Mouse (Mus musculus) embryonic facial prominence, embryonic 13.5 days (tissue): Measurements from ENCODE around the gene Prdx5. TPM values are rescaled to one million over a fixed set of nuclear protein-coding genes. Genes with fewer than 3 reads are reported as not detected.

Source experiments
- ATAC-seq: fragments of 200-750 bp; cut with Nextera tagmentation; 2 replicates; pipeline ENCODE4 v1.8.0; 2017; ENCODE audit warnings: low read depth; ENCODE audit not compliant: insufficient number of reproducible peaks, insufficient read depth, low FRiP score, low TSS enrichment
- H3K27ac ChIP-seq: fragments of 300-500 bp; sonication (generic); 2 replicates; pipeline ENCODE4 v1.5.1; 2015; ENCODE audit warnings: moderate library complexity, mild to moderate bottlenecking, inconsistent platforms
- H3K27me3 ChIP-seq: fragments of 300-500 bp; sonication (generic); 2 replicates; pipeline ENCODE4 v1.6.1; 2015; ENCODE audit warnings: mild to moderate bottlenecking, inconsistent platforms
- H3K36me3 ChIP-seq: fragments of 300-500 bp; sonication (generic); 2 replicates; pipeline ENCODE4 v1.6.1; 2015; ENCODE audit warnings: mild to moderate bottlenecking, inconsistent platforms
- H3K4me1 ChIP-seq: fragments of 300-500 bp; sonication (generic); 2 replicates; pipeline ENCODE4 v1.6.1; 2015; ENCODE audit warnings: inconsistent platforms
- H3K4me2 ChIP-seq: fragments of 300-500 bp; sonication (generic); 2 replicates; pipeline ENCODE4 v1.6.1; 2015; ENCODE audit warnings: moderate library complexity, mild to moderate bottlenecking, inconsistent platforms
- H3K4me3 ChIP-seq: fragments of 300-500 bp; sonication (generic); 2 replicates; pipeline ENCODE4 v1.5.1; 2015; ENCODE audit warnings: mild to moderate bottlenecking, inconsistent platforms
- H3K9ac ChIP-seq: fragments of 300-500 bp; sonication (generic); 2 replicates; pipeline ENCODE4 v1.6.1; 2015; ENCODE audit warnings: mild to moderate bottlenecking, inconsistent platforms
- H3K9me3 ChIP-seq: fragments of 300-500 bp; sonication (generic); 2 replicates; pipeline ENCODE4 v1.6.1; 2016; ENCODE audit warnings: inconsistent platforms
- WGBS: fragments of 180-500 bp; shearing (Covaris S2); methylation state at CpG from one replicate; pipeline ENCODE4 v1.1.7; 2015; ENCODE audit warnings: mixed read lengths; 5-methylcytosine and 5-hydroxymethylcytosine counted together
- polyA plus RNA-seq: library from polyadenylated mRNA; unstranded; fragments of >200 nt; fragmentation: Nextera tagmentation; extraction: Ambion mirVana; gene quantifications from 2 replicates; pipeline ENCODE4 v1.2.1, GENCODE M21; 2015

Gene Prdx5
- 239 and 251 TPM in 2 replicates for polyA plus RNA-seq

- H3K27me3 ChIP-seq: no peaks in the 10 kb centered on the region
- peak within 1 kb of the TSS; percentile 81 for H3K4me2 ChIP-seq
- peak within 1 kb of the TSS; percentile 68 for H3K4me3 ChIP-seq
- peak; percentile 89 for ATAC-seq
- H3K4me1 ChIP-seq: peaks cover 28% of the 10 kb centered on the region
- H3K27ac ChIP-seq: peak within 1 kb of the TSS; percentile 99
- under 1% methylated on average over 65 of the region's 65 CpGs for WGBS
- H3K9me3 ChIP-seq: no peaks in the 10 kb centered on the region
- peaks cover 65% of the 10 kb centered on the region for H3K36me3 ChIP-seq
- H3K9ac ChIP-seq: peak within 1 kb of the TSS; percentile 78
Measured at GRCm38 (mm10) chr19:6909507-6910289, at the start of gene Prdx5, which contains the start of gene Trmt112. Prdx5 (minus strand) TSS chr19:6910106. Trmt112 (plus strand) TSS chr19:6909698.

- Histone ChIP-seq H3K27ac (no peak overlapping the region), H3K4me2 (no peak overlapping the region), H3K27me3 (no peaks in the 10 kb centered on the region), H3K4me1 (peaks cover 14% of the 10 kb centered on the region), H3K9me3 (no peaks in the 10 kb centered on the region), H3K36me3 (peaks cover 75% of the 10 kb centered on the region), H3K9ac (no peak overlapping the region), H3K4me3 (no peak overlapping the region)
- no peak for ATAC-seq
- 83% methylated on average over 10 of the region's 10 CpGs for WGBS
Measured at GRCm38 (mm10) chr19:6956461-6956860, 46.6 kb upstream of the Prdx5 start.

- Histone ChIP-seq H3K9ac (no peak overlapping the region), H3K27me3 (no peaks in the 10 kb centered on the region), H3K27ac (no peak overlapping the region), H3K36me3 (peaks cover 66% of the 10 kb centered on the region), H3K4me1 (peaks cover 14% of the 10 kb centered on the region), H3K4me3 (no peak overlapping the region), H3K9me3 (no peaks in the 10 kb centered on the region), H3K4me2 (no peak overlapping the region)
- ATAC-seq: no peak
- WGBS: 83% methylated on average over 7 of the region's 7 CpGs
Measured at GRCm38 (mm10) chr19:6955424-6955823, 45.5 kb upstream of the Prdx5 start.

GRCm38 (mm10) chr19:6954046-6954445 is 44.1 kb upstream of the Prdx5 start:
- Histone ChIP-seq H3K27ac (no peak overlapping the region), H3K36me3 (peaks cover 52% of the 10 kb centered on the region), H3K4me3 (no peak overlapping the region), H3K9ac (no peak overlapping the region), H3K27me3 (no peaks in the 10 kb centered on the region), H3K4me2 (no peak overlapping the region), H3K9me3 (no peaks in the 10 kb centered on the region), H3K4me1 (peaks cover 24% of the 10 kb centered on the region)
- ATAC-seq: no peak
- 65% methylated on average over 9 of the region's 9 CpGs for WGBS

GRCm38 (mm10) chr19:6952712-6953037 is 42.8 kb upstream of the Prdx5 start:
- peaks cover 42% of the 10 kb centered on the region for H3K36me3 ChIP-seq
- peak overlapping the region; percentile 98 for H3K27ac ChIP-seq
- peaks cover 24% of the 10 kb centered on the region for H3K4me1 ChIP-seq
- no peaks in the 10 kb centered on the region for H3K9me3 ChIP-seq
- H3K9ac ChIP-seq: peak overlapping the region; percentile 77
- H3K4me3 ChIP-seq: peak overlapping the region; percentile 63
- no peak for ATAC-seq
- peak overlapping the region; percentile 91 for H3K4me2 ChIP-seq
- WGBS: 12% methylated on average over 3 of the region's 3 CpGs
- no peaks in the 10 kb centered on the region for H3K27me3 ChIP-seq

GRCm38 (mm10) chr19:6951994-6952711 is 42.2 kb upstream of the Prdx5 start:
- Histone ChIP-seq H3K9me3 (no peaks in the 10 kb centered on the region), H3K36me3 (peaks cover 37% of the 10 kb centered on the region), H3K9ac (peak overlapping the region; percentile 77), H3K4me2 (peak overlapping the region; percentile 91), H3K4me1 (peaks cover 24% of the 10 kb centered on the region), H3K27ac (peak overlapping the region; percentile 98), H3K4me3 (peak overlapping the region; percentile 63), H3K27me3 (no peaks in the 10 kb centered on the region)
- ATAC-seq: no peak
- 1% methylated on average over 31 of the region's 31 CpGs for WGBS

GRCm38 (mm10) chr19:6951381-6951968 is 41.6 kb upstream of the Prdx5 start:
- Histone ChIP-seq H3K27ac (peak overlapping the region; percentile 98), H3K27me3 (no peaks in the 10 kb centered on the region), H3K4me2 (peak overlapping the region; percentile 91), H3K9ac (peak overlapping the region; percentile 77), H3K4me3 (peak overlapping the region; percentile 63), H3K9me3 (no peaks in the 10 kb centered on the region), H3K36me3 (peaks cover 30% of the 10 kb centered on the region), H3K4me1 (peaks cover 24% of the 10 kb centered on the region)
- under 1% methylated on average over 35 of the region's 35 CpGs for WGBS
- ATAC-seq: peak; percentile 83

GRCm38 (mm10) chr19:6950613-6951153 is 40.8 kb upstream of the Prdx5 start:
- under 1% methylated on average over 28 of the region's 28 CpGs for WGBS
- Histone ChIP-seq H3K4me1 (peaks cover 26% of the 10 kb centered on the region), H3K4me3 (peak overlapping the region; percentile 63), H3K9ac (peak overlapping the region; percentile 77), H3K27ac (peak overlapping the region; percentile 98), H3K9me3 (no peaks in the 10 kb centered on the region), H3K27me3 (no peaks in the 10 kb centered on the region), H3K36me3 (peaks cover 29% of the 10 kb centered on the region), H3K4me2 (peak overlapping the region; percentile 91)
- 0 out of 2 replicates have a peak, but pooled peaks have one; percentile 26 for ATAC-seq

GRCm38 (mm10) chr19:6949951-6950350 is 40.0 kb upstream of the Prdx5 start:
- H3K4me2 ChIP-seq: peak overlapping the region; percentile 91
- ATAC-seq: no peak
- peak overlapping the region; percentile 77 for H3K9ac ChIP-seq
- peak overlapping the region; percentile 98; the same call in 1 of the 2 replicates for H3K27ac ChIP-seq
- H3K9me3 ChIP-seq: no peaks in the 10 kb centered on the region
- H3K4me3 ChIP-seq: peak overlapping the region; percentile 63
- peaks cover 27% of the 10 kb centered on the region for H3K36me3 ChIP-seq
- WGBS: 62% methylated on average over 5 of the region's 5 CpGs
- no peaks in the 10 kb centered on the region for H3K27me3 ChIP-seq
- peaks cover 26% of the 10 kb centered on the region for H3K4me1 ChIP-seq

- Histone ChIP-seq H3K27ac (no peak overlapping the region), H3K27me3 (no peaks in the 10 kb centered on the region), H3K36me3 (peaks cover 23% of the 10 kb centered on the region), H3K4me2 (no peak overlapping the region; the same call in 1 of the 2 replicates), H3K9ac (0 out of 2 replicates have a peak overlapping the region, but pooled peaks have one; percentile 77), H3K4me1 (peaks cover 26% of the 10 kb centered on the region), H3K9me3 (no peaks in the 10 kb centered on the region), H3K4me3 (peak overlapping the region; percentile 63; the same call in 1 of the 2 replicates)
- 92% methylated on average over 5 of the region's 5 CpGs for WGBS
- no peak for ATAC-seq
Measured at GRCm38 (mm10) chr19:6949532-6949931, 39.6 kb upstream of the Prdx5 start.

- no peak overlapping the region for H3K27ac ChIP-seq
- ATAC-seq: no peak
Measured at GRCm38 (mm10) chr19:6948186-6948585, 38.3 kb upstream of the Prdx5 start.

More at GRCm38 (mm10) chr19:6948186-6948585, 38.3 kb upstream of the Prdx5 start:
- H3K4me2 ChIP-seq: no peak overlapping the region
- no peak overlapping the region for H3K9ac ChIP-seq
- no peaks in the 10 kb centered on the region for H3K9me3 ChIP-seq
- H3K27me3 ChIP-seq: no peaks in the 10 kb centered on the region
- H3K36me3 ChIP-seq: peaks cover 16% of the 10 kb centered on the region
- no peak overlapping the region for H3K4me3 ChIP-seq
- peaks cover 25% of the 10 kb centered on the region for H3K4me1 ChIP-seq
- WGBS: 77% methylated on average over 4 of the region's 4 CpGs
